Mouse (Mus musculus) G1E (cell line): ENCODE data around the gene Stx3. TPM values are rescaled to one million over a fixed set of nuclear protein-coding genes. Genes with fewer than 3 reads are reported as not detected.

Experiments used
- ATAC-seq: 2 replicates; pipeline ENCODE4 v1.8.0; 2016; ENCODE audit warnings: mild to moderate bottlenecking; ENCODE audit not compliant: insufficient number of reproducible peaks, poor library complexity, low FRiP score, severe bottlenecking; ENCODE audit errors: extremely low read depth
- DNase-seq: peaks from one replicate; pipeline ENCODE4 v3.0.0; 2012; ENCODE audit warnings: low spot score
- H3K27me3 ChIP-seq: 2 replicates; pipeline ENCODE4 v1.6.1; 2012; ENCODE audit warnings: mild to moderate bottlenecking, low read length, inconsistent platforms; ENCODE audit not compliant: insufficient read depth
- H3K36me3 ChIP-seq: replicated peaks from 2 replicates; pipeline ENCODE3; 2012; ENCODE audit warnings: mild to moderate bottlenecking, inconsistent platforms
- H3K4me1 ChIP-seq: 2 replicates; pipeline ENCODE4 v1.6.1; 2012; ENCODE audit warnings: low read depth, low read length, inconsistent platforms, mixed read lengths; ENCODE audit not compliant: insufficient read depth
- H3K4me3 ChIP-seq: 2 replicates; pipeline ENCODE4 v1.5.1; 2012; ENCODE audit warnings: low read depth, mild to moderate bottlenecking, inconsistent platforms, low read length, moderate library complexity, mixed read lengths
- H3K9me3 ChIP-seq: replicated peaks from 2 replicates; pipeline ENCODE4 v1.6.1; 2012; ENCODE audit warnings: inconsistent platforms
- CTCF ChIP-seq: IDR thresholded peaks from 2 replicates; pipeline ENCODE4 v1.5.1; 2012; ENCODE audit warnings: low read depth, low read length, inconsistent platforms, mixed read lengths
- GATA1 ChIP-seq: IDR thresholded peaks from 2 replicates; pipeline ENCODE4 v1.6.1; 2012; ENCODE audit warnings: borderline replicate concordance, low read length, inconsistent platforms, mixed read lengths
- GATA2 ChIP-seq: IDR thresholded peaks from 2 replicates; pipeline ENCODE4 v1.6.1; 2012; ENCODE audit warnings: low read depth, low read length, inconsistent platforms, borderline replicate concordance
- POLR2AphosphoS5 ChIP-seq: IDR thresholded peaks from 2 replicates; pipeline ENCODE4 v1.6.1; 2012; ENCODE audit warnings: low read depth, low read length, inconsistent platforms; ENCODE audit not compliant: insufficient replicate concordance
- TAL1 ChIP-seq: conservative IDR thresholded peaks from 2 replicates; pipeline ENCODE4 v1.6.1; 2012; ENCODE audit warnings: low read depth, low read length, inconsistent platforms, mixed read lengths
- polyA plus RNA-seq: library from polyadenylated mRNA; stranded (reverse); fragments of >175 nt; gene quantifications from 2 replicates; pipeline ENCODE4 v1.2.3, GENCODE M21; 2012
- total RNA-seq, 2 experiments: library from RNA; stranded (forward) in 1 of 2; stranded (reverse) in 1 of 2; fragments of 200-1000 nt in 1 of 2; fragments of >200 nt in 1 of 2; fragmentation: Nextera tagmentation in 1 of 2; gene quantifications; 2 replicates each; pipeline ENCODE4 v1.2.3; 2014 to 2017

Stx3 gene
- total and polyA plus RNA-seq, 3 experiments, result 1.3 TPM; not detected in 2

DNA sequence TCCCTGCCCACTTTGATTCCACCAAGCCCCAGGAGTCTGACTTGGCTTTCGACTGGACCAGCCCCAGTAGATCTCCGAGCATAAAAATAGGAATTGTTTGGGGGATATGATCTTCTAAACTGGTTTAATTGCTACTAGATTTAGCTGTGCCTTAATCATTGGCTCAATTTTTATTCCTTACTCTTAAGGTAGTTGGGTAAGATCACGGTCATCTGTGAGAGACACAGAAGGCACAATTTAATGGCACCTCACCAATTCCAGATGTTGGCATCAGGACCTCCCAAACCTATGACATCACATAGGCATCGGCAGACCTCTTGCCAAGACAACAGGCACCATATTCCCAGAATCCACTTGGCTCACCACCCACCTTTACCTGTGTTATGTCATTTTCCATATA lies 19.9 kb upstream of the Stx3 start, which contains the start of gene Olfr1417:
Gene Olfr1417 (minus strand): TSS at position 101 of the 400 bp plus-strand sequence.
- no peaks in the 10 kb centered on the region for H3K4me1 ChIP-seq
- no peak within 1 kb of the TSS for H3K4me3 ChIP-seq
- no peak for ATAC-seq
- no peaks in the 10 kb centered on the region for H3K36me3 ChIP-seq
- no peak for DNase-seq
- H3K9me3 ChIP-seq, result no peaks in the 10 kb centered on the region
- no peaks in the 10 kb centered on the region; the same call in 1 of the 2 replicates for H3K27me3 ChIP-seq
- TF ChIP-seq TAL1, result no peak
- TF ChIP-seq POLR2AphosphoS5, result no peak
- TF ChIP-seq GATA1, result no peak
- TF ChIP-seq GATA2, result no peak
- no peak for TF ChIP-seq CTCF

- no peak for ATAC-seq
- TF ChIP-seq GATA2 (no peak), GATA1 (no peak), POLR2AphosphoS5 (no peak), CTCF (no peak), TAL1 (no peak)
- no peak overlapping the region for H3K4me3 ChIP-seq
- H3K27me3 ChIP-seq, result peaks cover under 1% of the 10 kb centered on the region; the same call in 1 of the 2 replicates
- no peaks in the 10 kb centered on the region for H3K4me1 ChIP-seq
- DNase-seq, result no peak
- H3K9me3 ChIP-seq, result no peaks in the 10 kb centered on the region
- no peaks in the 10 kb centered on the region for H3K36me3 ChIP-seq
Measured at GRCm38 (mm10) chr19:11823346-11824065, 4.3 kb upstream of the Stx3 start.

- TF ChIP-seq CTCF (no peak), GATA2 (no peak), GATA1 (no peak), POLR2AphosphoS5 (no peak), TAL1 (no peak)
Measured at GRCm38 (mm10) chr19:11820211-11820610, 1.0 kb upstream of the Stx3 start.

DNA sequence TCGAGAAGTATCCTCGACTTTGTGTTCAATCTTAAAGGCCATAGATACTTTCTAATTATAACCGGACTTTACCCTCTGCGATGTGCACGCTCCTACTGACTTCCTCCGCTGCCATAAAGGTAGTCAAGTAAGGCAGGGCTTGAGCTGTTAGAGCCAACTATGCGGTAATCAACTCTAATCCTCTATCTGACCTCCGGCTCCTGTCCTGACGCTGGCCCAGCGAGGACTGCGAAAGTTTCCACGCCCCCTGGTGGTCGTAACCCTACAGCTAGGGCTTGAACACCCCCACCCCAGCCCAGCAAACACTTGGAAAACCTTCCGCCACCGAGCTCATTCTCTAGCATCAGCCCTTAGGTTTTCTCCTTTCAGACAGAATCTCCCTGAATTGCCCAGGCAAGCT lies 597 bp upstream of the Stx3 start:
- no peak for ATAC-seq
- DNase-seq, result no peak
- Histone ChIP-seq H3K36me3 (no peaks in the 10 kb centered on the region), H3K9me3 (no peaks in the 10 kb centered on the region), H3K4me1 (no peaks in the 10 kb centered on the region), H3K27me3 (peaks cover 19% of the 10 kb centered on the region), H3K4me3 (no peak overlapping the region)
- TF ChIP-seq CTCF (0 out of 2 replicates have a peak, but pooled peaks have one; percentile 13), POLR2AphosphoS5 (no peak)

More at GRCm38 (mm10) chr19:11820211-11820610, 1.0 kb upstream of the Stx3 start:
- no peaks in the 10 kb centered on the region for H3K4me1 ChIP-seq
- peaks cover 15% of the 10 kb centered on the region for H3K27me3 ChIP-seq
- H3K4me3 ChIP-seq, result no peak overlapping the region
- no peak for DNase-seq
- ATAC-seq, result no peak
- no peaks in the 10 kb centered on the region for H3K36me3 ChIP-seq
- no peaks in the 10 kb centered on the region for H3K9me3 ChIP-seq

GRCm38 (mm10) chr19:11818199-11819142 lies 732 bp downstream of the Stx3 start:
- no peak for TF ChIP-seq GATA1
- H3K4me3 ChIP-seq, result no peak overlapping the region
- no peaks in the 10 kb centered on the region for H3K4me1 ChIP-seq
- DNase-seq (no peak), ATAC-seq (no peak)
- no peaks in the 10 kb centered on the region for H3K36me3 ChIP-seq
- H3K27me3 ChIP-seq, result peaks cover 31% of the 10 kb centered on the region
- H3K9me3 ChIP-seq, result no peaks in the 10 kb centered on the region

- Histone ChIP-seq H3K9me3 (no peaks in the 10 kb centered on the region), H3K27me3 (peaks cover 33% of the 10 kb centered on the region), H3K36me3 (no peaks in the 10 kb centered on the region), H3K4me3 (no peak overlapping the region), H3K4me1 (no peaks in the 10 kb centered on the region)
- ATAC-seq (no peak), DNase-seq (no peak)
- TF ChIP-seq GATA1 (no peak), TAL1 (no peak), POLR2AphosphoS5 (no peak), GATA2 (no peak), CTCF (no peak)
Measured at GRCm38 (mm10) chr19:11817586-11817985, 1.6 kb downstream of the Stx3 start.
